Mouse (Mus musculus): ENCODE measurements around the gene Ccdc96.

- no peak for TF ChIP-seq CTCF (IDR thresholded peaks at IDR 0.05; ENCODE audit: borderline replicate concordance, insufficient read depth, low read length)
- no peak for TF ChIP-seq POLR2A (IDR thresholded peaks at IDR 0.05; ENCODE audit: low read depth, low read length)
These were observed 32.5 kb upstream of the Ccdc96 start for GRCm38 (mm10) chr5:36451872-36452389.

All from embryonic fibroblast, embryonic 13.5 days (primary cell).